Mouse (Mus musculus) heart, adult 11 months (tissue): ENCODE measurements around the gene Frrs1.

Source experiments
- DNase-seq: peaks from one replicate; pipeline ENCODE4 v3.0.0; 2022

The Frrs1 gene

GRCm38 (mm10) chr3:116914931-116915330 lies 55.7 kb downstream of the Frrs1 start:
- DNase-seq = peak; percentile 78

GRCm38 (mm10) chr3:116917016-116917415 lies 57.8 kb downstream of the Frrs1 start:
- peak; percentile 74 for DNase-seq

GRCm38 (mm10) chr3:116921535-116921934 lies 62.3 kb downstream of the Frrs1 start:
- no peak for DNase-seq

GRCm38 (mm10) chr3:116923042-116923441 lies 63.8 kb downstream of the Frrs1 start:
- DNase-seq = peak; percentile 51

- DNase-seq = peak; percentile 93
Measured at GRCm38 (mm10) chr3:116928994-116929393, 69.7 kb downstream of the Frrs1 start.

GRCm38 (mm10) chr3:116933158-116933557 lies 73.9 kb downstream of the Frrs1 start:
- DNase-seq = peak; percentile 22

- DNase-seq = peak; percentile 23
Measured at GRCm38 (mm10) chr3:116936934-116937691, 77.8 kb downstream of the Frrs1 start.

- peak; percentile 86 for DNase-seq
Measured at GRCm38 (mm10) chr3:116940804-116941558, 81.7 kb downstream of the Frrs1 start.

GRCm38 (mm10) chr3:116941559-116942117 lies 82.4 kb downstream of the Frrs1 start:
- peak; percentile 7 for DNase-seq

- DNase-seq = peak; percentile 54
Measured at GRCm38 (mm10) chr3:116942751-116943150, 83.5 kb downstream of the Frrs1 start.

- DNase-seq = peak; percentile 95
Measured at GRCm38 (mm10) chr3:116943422-116943821, 84.2 kb downstream of the Frrs1 start.

- DNase-seq = peak; percentile 91
Measured at GRCm38 (mm10) chr3:116946476-116946875, 87.2 kb downstream of the Frrs1 start.

GRCm38 (mm10) chr3:116950665-116951115 lies 91.4 kb downstream of the Frrs1 start:
- DNase-seq = peak; percentile 83

GRCm38 (mm10) chr3:116951489-116951888 lies 92.2 kb downstream of the Frrs1 start:
- peak; percentile 93 for DNase-seq

GRCm38 (mm10) chr3:116952242-116952899 lies 93.1 kb downstream of the Frrs1 start:
- DNase-seq = peak; percentile 94

- DNase-seq = peak; percentile 90
Measured at GRCm38 (mm10) chr3:116953366-116953765, 94.1 kb downstream of the Frrs1 start.

GRCm38 (mm10) chr3:116955061-116955460 lies 95.8 kb downstream of the Frrs1 start:
- DNase-seq = peak; percentile 96
